Mouse (Mus musculus) hindbrain, embryonic 16.5 days (tissue): ENCODE results near the gene Nav2. TPM values are rescaled to one million over a fixed set of nuclear protein-coding genes. Genes with fewer than 3 reads are reported as not detected.
A peak's percentile ranks its signal among the peaks of the same experiment; 100 is the strongest.

Source experiments
- ATAC-seq: fragments of 200-750 bp; cut with Nextera tagmentation; 2 replicates; pipeline ENCODE4 v1.8.0; 2017; ENCODE audit warnings: moderate TSS enrichment, moderate library complexity
- H3K27ac ChIP-seq: fragments of 300-500 bp; sonication (generic); 2 replicates; pipeline ENCODE4 v1.5.1; 2014; ENCODE audit warnings: low read depth, mild to moderate bottlenecking, control low read depth, low read length, moderate library complexity
- H3K27me3 ChIP-seq: fragments of 300-500 bp; sonication (generic); replicated peaks from 2 replicates; pipeline ENCODE4 v1.6.1; 2014; ENCODE audit warnings: low read length; ENCODE audit not compliant: control insufficient read depth, insufficient read depth
- H3K36me3 ChIP-seq: fragments of 300-500 bp; sonication (generic); 2 replicates; pipeline ENCODE4 v1.6.1; 2014; ENCODE audit warnings: mild to moderate bottlenecking, low read length, moderate library complexity, mixed read lengths; ENCODE audit not compliant: control insufficient read depth, insufficient read depth
- H3K4me1 ChIP-seq: fragments of 300-500 bp; sonication (generic); 2 replicates; pipeline ENCODE4 v1.6.1; 2014; ENCODE audit warnings: low read depth, low read length; ENCODE audit not compliant: control insufficient read depth, insufficient read depth
- H3K4me2 ChIP-seq: fragments of 300-500 bp; sonication (generic); 2 replicates; pipeline ENCODE4 v1.6.1; 2014; ENCODE audit warnings: mild to moderate bottlenecking, low read length, control low read depth, moderate library complexity
- H3K4me3 ChIP-seq: fragments of 300-500 bp; sonication (generic); 2 replicates; pipeline ENCODE4 v1.5.1; 2014; ENCODE audit warnings: mild to moderate bottlenecking, low read length, control low read depth, moderate library complexity
- H3K9ac ChIP-seq: fragments of 300-500 bp; sonication (generic); 2 replicates; pipeline ENCODE4 v1.6.1; 2014; ENCODE audit warnings: low read depth, mild to moderate bottlenecking, control low read depth, low read length, moderate library complexity
- H3K9me3 ChIP-seq: fragments of 300-500 bp; sonication (generic); 2 replicates; pipeline ENCODE4 v1.6.1; 2014; ENCODE audit warnings: mild to moderate bottlenecking, low read length, moderate library complexity; ENCODE audit not compliant: control insufficient read depth
- WGBS: fragments of 180-500 bp; shearing (Covaris S2); extraction: QIAGEN DNeasy Blood & Tissue Kit; methylation state at CpG from one replicate; pipeline ENCODE4 v1.1.7; 2014; 5-methylcytosine and 5-hydroxymethylcytosine counted together
- polyA plus RNA-seq: library from polyadenylated mRNA; unstranded; fragments of >200 nt; fragmentation: Nextera tagmentation; extraction: Ambion mirVana; gene quantifications from 2 replicates; pipeline ENCODE4 v1.2.1, GENCODE M21; 2015

Nav2 gene
- polyA plus RNA-seq, 1 experiment from 2014 or later = 27.9 TPM

GRCm38 (mm10) chr7:48871292-48871691, 37.2 kb upstream of the Nav2 start:
- ATAC-seq = no peak
- H3K27me3 ChIP-seq = no peaks in the 10 kb centered on the region
- no peak overlapping the region for H3K4me2 ChIP-seq
- H3K4me1 ChIP-seq = no peaks in the 10 kb centered on the region
- H3K9ac ChIP-seq = no peak overlapping the region
- no peak overlapping the region for H3K4me3 ChIP-seq
- no peaks in the 10 kb centered on the region for H3K36me3 ChIP-seq
- H3K27ac ChIP-seq = no peak overlapping the region
- WGBS = 94% methylated on average over 11 of the region's 11 CpGs
- no peaks in the 10 kb centered on the region for H3K9me3 ChIP-seq

- Histone ChIP-seq H3K27me3 (no peaks in the 10 kb centered on the region), H3K9ac (no peak overlapping the region), H3K4me1 (no peaks in the 10 kb centered on the region), H3K9me3 (no peaks in the 10 kb centered on the region), H3K27ac (no peak overlapping the region), H3K4me3 (no peak overlapping the region), H3K36me3 (no peaks in the 10 kb centered on the region), H3K4me2 (no peak overlapping the region)
- 94% methylated on average over 14 of the region's 14 CpGs for WGBS
- no peak for ATAC-seq
Measured at GRCm38 (mm10) chr7:48875096-48875495, 33.4 kb upstream of the Nav2 start.

DNA sequence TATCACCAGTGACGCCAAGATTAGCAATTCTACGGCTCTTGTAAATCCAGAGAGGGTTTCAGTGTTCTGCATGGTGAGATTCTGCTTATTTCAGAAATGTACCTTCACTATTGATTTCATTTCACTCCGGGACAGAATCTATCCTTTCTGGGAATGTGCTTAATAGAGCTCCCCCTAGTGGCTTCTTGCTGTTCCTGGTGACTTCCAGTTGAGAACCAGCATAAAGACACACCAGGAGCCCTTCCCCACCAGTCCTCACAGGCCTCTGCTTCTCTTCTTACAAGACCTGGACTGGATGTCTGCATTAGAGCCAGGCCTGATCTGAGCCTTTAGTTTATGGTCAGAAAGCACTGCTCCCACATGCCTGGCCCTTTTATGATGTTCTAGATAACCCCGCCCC, 32.0 kb upstream of the Nav2 start:
- no peaks in the 10 kb centered on the region for H3K36me3 ChIP-seq
- no peak for ATAC-seq
- peaks cover 3% of the 10 kb centered on the region for H3K4me1 ChIP-seq
- no peak overlapping the region for H3K4me2 ChIP-seq
- peaks cover 2% of the 10 kb centered on the region; the same call in 1 of the 2 replicates for H3K27me3 ChIP-seq
- H3K9me3 ChIP-seq = no peaks in the 10 kb centered on the region
- no peak overlapping the region for H3K9ac ChIP-seq
- no peak overlapping the region for H3K4me3 ChIP-seq
- 74% methylated on average over 4 of the region's 4 CpGs for WGBS
- H3K27ac ChIP-seq = no peak overlapping the region

GRCm38 (mm10) chr7:48877786-48878390, 30.6 kb upstream of the Nav2 start:
- ATAC-seq = no peak
- Histone ChIP-seq H3K4me2 (no peak overlapping the region), H3K36me3 (no peaks in the 10 kb centered on the region), H3K9ac (no peak overlapping the region), H3K9me3 (no peaks in the 10 kb centered on the region), H3K4me3 (no peak overlapping the region), H3K27ac (no peak overlapping the region), H3K4me1 (peaks cover 7% of the 10 kb centered on the region), H3K27me3 (peaks cover 5% of the 10 kb centered on the region)
- 81% methylated on average over 15 of the region's 15 CpGs for WGBS

DNA sequence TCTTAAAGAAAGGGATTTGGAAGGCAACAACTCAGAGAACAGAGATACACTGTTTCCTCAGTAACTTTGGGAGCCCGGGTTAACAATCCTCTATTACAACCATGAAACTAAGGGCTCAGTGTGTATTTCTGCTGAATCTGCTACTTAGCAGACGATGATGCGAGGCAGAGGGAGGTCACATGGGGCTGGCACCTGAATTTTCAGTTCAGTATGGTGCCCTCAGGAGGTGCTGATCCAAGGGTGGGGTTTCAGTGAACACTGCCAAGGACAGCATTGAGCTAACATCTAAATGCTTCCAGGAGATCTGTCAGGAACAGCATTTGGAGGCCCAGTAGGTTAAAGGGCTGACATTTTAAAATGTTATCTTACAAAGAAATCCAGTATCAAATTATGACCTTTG, 28.9 kb upstream of the Nav2 start:
- Histone ChIP-seq H3K27ac (no peak overlapping the region), H3K4me3 (no peak overlapping the region), H3K27me3 (peaks cover 12% of the 10 kb centered on the region), H3K9me3 (no peaks in the 10 kb centered on the region), H3K4me1 (peaks cover 7% of the 10 kb centered on the region), H3K9ac (no peak overlapping the region), H3K4me2 (peak overlapping the region; percentile 7; the same call in 1 of the 2 replicates), H3K36me3 (no peaks in the 10 kb centered on the region)
- WGBS = 54% methylated on average over 3 of the region's 3 CpGs
- ATAC-seq = no peak

- peak overlapping the region; percentile 72 for H3K4me3 ChIP-seq
- no peaks in the 10 kb centered on the region for H3K36me3 ChIP-seq
- peak; percentile 99 for ATAC-seq
- 0% methylated on average over 68 of the region's 77 CpGs for WGBS
- H3K9ac ChIP-seq = peak overlapping the region; percentile 57
- H3K27ac ChIP-seq = no peak overlapping the region
- H3K9me3 ChIP-seq = no peaks in the 10 kb centered on the region
- peak overlapping the region; percentile 100 for H3K4me2 ChIP-seq
- H3K4me1 ChIP-seq = peaks cover 7% of the 10 kb centered on the region
- peaks cover 12% of the 10 kb centered on the region for H3K27me3 ChIP-seq
Measured at GRCm38 (mm10) chr7:48880591-48881481, 27.7 kb upstream of the Nav2 start.

DNA sequence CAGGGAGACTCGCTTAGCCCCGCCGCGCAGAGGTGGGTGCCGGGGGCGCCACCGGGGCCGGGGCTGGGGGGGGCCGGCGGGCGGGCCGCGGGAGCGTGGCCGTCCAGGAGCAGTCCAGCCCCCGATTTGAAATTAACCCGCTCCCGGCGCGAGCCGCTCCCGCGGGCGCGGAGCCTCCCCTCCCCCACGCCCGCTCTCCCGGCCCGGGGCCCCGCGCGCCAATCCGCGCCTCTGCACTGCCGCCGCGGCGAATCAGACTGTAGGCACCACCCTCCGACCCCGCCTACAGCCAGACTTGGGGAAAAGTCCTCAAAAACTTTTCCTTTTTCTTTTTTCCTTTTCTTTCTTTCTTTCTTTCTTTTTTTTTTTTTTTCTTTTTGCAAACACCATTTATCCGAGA, 27.0 kb upstream of the Nav2 start, which contains the start of gene E2f8:
E2f8 (minus strand) TSS at position 111 of the 400 bp plus-strand sequence.
- WGBS = under 1% methylated on average over 28 of the region's 41 CpGs
- H3K9me3 ChIP-seq = no peaks in the 10 kb centered on the region

DNA sequence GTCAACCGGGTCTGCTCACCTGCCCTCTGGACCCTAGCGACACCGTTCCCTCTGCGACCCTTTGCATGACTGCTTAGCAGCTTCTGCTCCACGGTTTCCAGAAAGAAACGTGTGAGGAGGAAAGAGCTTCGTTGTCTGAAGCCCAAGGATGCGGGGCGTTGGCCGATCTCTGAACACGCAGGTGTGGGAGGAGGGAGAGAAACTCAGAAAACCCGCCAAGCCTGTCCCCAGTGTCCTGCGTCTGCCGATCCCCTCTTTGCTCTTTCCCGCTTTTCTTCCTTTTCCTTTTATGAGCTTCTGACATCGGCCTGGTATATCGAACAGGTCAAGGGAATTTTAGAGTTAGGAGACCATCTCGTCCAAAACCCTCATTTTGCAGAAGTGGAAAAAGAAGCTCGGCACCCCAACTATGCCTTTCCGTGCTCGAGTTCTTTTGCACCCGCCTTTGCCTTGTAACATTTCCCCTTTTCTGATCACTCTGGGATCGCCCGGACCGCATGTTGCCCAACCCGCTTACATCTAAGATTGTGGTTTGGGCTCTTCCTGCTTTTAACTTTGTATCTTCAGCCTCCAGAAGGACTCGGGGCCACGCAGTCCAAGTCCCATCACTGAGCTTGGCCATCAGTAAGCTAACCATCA, 26.4 kb upstream of the Nav2 start:
- 1% methylated on average over 28 of the region's 28 CpGs for WGBS
- H3K4me1 ChIP-seq = peaks cover 7% of the 10 kb centered on the region
- no peak overlapping the region for H3K27ac ChIP-seq
- no peaks in the 10 kb centered on the region for H3K9me3 ChIP-seq
- H3K36me3 ChIP-seq = no peaks in the 10 kb centered on the region
- peak overlapping the region; percentile 72 for H3K4me3 ChIP-seq
- ATAC-seq = no peak
- peak overlapping the region; percentile 100 for H3K4me2 ChIP-seq
- H3K9ac ChIP-seq = no peak overlapping the region
- H3K27me3 ChIP-seq = peaks cover 12% of the 10 kb centered on the region

More for the DNA sequence above, 27.0 kb upstream of the Nav2 start, which contains the start of gene E2f8:
- Histone ChIP-seq H3K4me2 (peak within 1 kb of the TSS; percentile 100), H3K4me1 (peaks cover 7% of the 10 kb centered on the region), H3K27ac (no peak within 1 kb of the TSS), H3K9ac (peak within 1 kb of the TSS; percentile 57), H3K4me3 (peak within 1 kb of the TSS; percentile 72), H3K27me3 (peaks cover 12% of the 10 kb centered on the region), H3K36me3 (no peaks in the 10 kb centered on the region)
- ATAC-seq = peak; percentile 57
